Mouse (Mus musculus) R1 (cell line): ENCODE measurements around the gene Flnb.

Source experiments
- DNase-seq: peaks from one replicate; pipeline ENCODE4 v3.0.0-alpha.2; 2018; ENCODE audit warnings: low read depth, low spot score

Flnb gene

DNA sequence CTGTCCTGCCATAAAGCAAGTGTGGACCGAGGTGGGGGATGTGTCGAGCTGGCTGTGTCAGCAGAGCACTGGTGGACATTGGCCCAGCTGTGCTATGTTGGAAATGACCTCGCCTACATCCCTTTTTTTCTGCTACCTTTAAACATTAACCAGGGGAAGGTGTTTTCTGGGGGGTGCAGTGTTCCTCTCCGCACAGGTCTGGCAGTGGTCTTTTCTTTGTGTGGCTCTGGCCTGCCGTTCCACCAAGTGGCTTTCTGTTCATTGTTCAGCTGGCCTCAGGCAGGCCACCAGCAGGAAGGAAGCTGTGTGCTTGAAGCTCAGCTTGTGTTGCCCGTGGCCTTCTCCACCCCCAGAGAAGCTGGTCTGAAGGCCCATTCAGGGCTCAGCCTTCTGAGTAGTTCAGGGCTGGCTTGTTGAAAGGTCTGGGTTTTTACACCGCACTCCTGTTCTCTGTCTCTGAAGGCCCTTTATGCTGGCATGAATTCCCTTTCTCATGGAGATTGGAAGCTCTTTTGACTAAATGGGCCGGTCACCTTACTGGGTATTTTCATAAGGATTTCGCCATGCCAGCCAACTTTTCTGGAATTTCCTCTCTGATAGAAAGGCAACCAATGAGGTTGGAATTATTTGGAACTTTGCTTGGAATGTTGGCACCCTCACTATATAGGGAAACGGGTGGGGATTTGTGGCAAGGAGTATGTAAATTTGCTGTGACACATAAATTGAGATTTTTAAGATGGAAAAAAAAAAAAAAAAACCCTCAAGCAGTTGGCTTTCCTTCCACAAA lies 8.6 kb downstream of the Flnb start:
- no peak for DNase-seq

DNA sequence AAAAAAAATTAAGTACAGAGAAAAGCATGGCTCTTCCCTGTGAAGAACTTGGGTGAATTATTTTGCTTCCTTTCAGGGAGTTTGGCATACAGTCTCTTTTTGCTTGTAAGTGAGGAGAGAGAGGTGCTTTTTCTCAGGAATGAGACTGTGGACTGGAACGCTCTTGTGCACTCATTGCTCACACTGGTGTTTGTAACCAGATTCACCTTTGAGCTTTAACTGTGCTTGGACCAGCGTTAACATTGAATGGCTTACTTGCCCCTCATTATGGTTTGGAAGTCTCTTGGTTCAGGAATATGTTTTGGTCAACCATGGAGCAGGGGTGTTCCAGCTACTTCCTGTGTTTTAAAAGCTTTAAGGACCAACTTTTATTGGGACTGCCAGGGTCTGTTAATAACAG lies 11.4 kb downstream of the Flnb start:
- no peak for DNase-seq

DNA sequence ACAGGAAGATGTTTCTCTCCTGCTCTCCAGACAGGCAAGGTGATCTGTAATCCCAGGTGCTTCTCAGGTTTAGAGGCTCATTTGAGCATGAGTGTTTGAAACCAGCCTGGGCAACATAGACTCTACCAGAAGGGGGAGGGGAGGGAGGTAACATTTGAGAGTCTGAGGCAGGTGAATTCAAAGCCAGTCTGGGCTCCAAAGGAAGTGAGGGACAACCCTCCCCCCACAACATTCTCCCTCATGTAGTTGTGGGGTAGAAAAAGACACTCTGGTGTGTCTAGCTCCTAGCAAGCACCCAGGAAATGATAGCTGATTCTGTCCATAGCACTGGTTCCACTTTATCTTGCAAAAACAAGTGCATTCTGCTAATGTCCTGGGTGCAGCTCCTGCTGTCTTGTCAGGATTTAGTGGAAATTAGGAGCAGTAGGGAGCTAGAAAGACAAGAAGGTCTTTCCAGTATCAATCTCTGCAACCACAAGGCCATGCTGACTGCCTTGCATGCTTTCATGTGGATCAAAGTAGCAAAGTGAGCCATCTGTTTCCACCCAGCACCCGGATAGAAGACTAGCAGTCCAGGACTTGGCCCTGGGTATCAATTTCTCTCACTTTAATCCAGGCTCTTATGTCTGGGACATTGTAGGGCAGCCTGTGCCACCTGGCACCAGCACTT lies 14.1 kb downstream of the Flnb start:
- no peak for DNase-seq

DNA sequence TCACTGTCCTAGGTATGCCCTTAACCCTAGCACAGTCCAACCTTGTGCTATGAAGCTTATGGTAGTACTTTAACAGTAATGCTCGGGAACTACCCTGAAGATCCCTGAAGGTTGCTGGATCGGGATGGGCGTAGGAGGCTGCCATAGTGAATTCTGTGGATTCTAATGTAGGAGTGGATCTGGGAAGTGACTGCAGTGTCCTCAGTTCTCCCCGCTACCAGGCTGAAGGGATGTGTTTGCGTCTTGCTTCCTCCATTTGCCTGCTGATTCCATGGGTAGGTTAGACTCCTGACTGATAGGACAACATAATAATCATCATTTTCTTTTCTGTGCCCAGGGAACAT lies 14.7 kb downstream of the Flnb start:
- DNase-seq = no peak

DNA sequence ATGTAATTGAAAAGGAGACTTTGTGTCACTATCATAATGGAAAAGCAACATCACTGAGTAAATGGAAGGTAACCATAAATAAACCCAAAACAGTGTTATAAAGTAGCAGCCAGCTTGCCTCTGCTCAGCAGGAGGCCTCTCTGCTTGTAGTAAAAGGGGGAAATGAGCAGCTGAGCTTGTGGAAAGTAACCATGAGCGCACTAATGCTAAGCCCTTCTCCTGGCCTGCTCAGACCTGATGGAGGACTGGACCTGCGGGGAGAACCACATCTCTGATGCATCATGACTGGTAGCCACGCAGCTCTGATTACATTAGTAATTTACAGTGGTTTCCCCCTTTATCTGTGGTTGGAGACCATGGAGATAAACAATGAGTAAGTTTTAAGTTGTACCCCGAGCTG lies 15.7 kb downstream of the Flnb start:
- DNase-seq = no peak

DNA sequence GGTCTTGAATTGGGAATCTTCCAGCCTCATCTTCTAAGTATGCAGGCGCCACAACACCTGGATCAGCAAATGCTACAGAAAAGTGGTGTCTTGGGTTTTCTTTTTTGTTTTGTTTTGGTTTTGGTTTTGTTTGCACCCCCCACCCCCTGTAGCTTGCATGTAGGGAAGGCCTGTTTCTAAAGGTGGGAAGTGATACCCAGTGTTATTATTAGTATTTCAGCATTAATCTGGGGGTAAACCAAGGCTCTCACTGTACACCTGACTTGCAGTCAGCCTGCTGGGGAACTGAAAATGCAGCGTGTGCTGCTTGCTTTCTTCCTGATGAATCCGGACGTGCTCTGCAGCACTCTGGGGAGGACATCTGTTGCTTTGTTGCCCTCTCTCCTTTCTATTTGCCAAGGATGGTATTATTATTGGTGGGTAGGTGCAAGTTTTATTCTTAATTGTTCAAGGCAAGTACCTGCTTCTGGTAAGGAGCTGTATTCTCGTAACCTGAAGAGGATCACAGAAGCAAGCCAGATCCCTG lies 20.9 kb downstream of the Flnb start:
- DNase-seq = no peak

DNA sequence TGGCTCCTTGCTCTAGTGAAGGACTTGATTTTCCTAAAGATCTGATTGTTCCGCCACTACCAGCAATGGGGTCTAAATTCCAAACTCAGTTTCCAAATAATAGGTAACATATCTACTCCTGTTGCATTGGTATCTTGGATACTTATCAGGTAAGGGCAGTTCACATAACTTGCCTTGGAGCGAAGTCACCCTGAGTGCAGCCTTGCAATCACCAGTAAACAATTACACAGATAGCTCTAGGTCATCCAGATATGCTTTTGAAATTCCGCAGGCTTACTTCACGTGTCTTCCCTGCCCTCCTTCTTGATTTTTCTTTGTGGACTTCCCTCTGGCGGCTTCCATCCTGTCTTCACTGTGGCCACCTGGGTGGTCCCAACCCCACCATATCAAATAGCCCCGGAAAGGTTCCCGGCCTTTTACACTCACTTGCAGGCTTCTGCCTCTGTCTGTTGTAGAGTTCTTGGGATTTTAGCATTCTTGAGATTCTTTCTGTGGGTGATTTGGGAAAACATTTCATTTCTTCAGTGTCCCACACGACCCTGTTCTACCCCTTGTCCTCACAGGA lies 22.3 kb downstream of the Flnb start:
- peak; percentile 47 for DNase-seq

DNA sequence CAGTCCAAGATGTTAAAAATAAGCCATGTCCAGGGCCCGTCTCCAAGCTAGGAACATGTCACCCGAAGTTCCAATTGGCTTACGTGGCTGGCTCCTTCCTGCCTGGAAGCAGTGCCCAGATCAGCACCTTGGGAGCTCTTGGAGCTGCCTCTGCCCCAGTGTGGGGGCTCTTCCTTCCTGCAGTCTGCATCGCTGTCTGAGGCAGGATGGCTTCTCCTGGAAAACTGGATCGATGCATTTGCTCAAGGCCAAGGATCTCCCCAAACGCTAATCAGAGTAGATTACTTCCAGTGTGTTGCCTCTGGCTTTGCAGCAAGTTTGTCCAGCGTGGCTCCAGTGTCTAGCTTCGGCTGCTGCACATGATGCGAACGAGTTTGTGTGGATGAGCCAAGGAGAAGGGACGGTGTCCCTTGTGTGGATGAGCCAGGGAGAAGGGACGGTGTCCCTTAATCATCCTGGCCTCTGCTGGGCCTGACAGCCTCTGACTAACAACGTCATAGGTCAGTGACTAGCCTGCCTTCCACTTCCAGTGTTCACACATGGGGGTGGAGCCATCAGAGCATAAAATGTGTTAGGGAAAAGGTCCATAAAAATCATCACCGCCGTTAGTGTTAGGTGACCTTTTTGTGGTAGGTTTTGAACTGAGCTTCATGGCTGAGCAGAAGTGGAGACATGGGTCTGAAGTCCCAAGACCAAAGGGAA lies 25.0 kb downstream of the Flnb start:
- no peak for DNase-seq

DNA sequence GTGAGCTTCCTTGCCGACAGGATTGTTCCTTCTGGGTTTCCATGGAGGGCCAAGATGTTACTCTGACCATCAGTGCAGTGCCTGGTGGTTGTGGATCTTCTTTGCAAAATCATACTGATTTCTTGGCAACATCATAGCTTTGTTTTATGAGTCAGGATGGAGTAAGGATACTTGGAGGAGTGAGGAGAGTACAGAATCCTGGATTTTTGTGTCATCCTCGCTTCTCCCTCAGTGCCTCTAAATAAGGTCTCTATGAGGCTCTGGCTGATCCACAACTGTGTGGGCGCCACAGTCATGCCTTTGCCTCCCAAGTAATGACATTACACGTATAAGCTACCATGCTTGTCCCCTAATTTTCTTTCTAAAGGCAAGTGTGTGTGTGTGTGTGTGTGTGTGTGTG lies 28.9 kb downstream of the Flnb start:
- DNase-seq = no peak

DNA sequence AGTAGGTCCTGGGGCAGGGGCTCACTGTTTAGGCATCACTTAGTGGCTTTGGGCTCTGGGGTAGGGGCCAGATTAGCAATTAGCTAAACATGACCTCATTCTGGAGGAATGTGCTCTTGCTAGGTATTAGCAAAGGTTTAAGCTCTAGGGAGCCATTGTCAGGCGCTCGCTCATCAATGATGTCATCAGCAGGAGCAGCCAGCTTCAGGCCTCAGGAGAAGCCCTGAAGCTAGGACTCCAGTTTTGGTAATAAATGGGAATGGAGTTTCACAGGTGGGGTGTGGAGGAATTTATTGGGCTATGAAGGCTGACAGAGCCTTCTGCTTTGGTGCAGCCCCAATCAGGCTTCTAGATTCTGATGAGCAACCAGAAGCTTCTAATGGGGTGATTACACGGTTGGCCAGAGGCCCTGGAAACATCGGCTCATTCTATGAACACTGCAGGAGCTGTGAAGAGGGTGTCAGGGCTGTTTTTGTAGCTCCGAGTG lies 30.0 kb downstream of the Flnb start:
- peak; percentile 91 for DNase-seq

DNA sequence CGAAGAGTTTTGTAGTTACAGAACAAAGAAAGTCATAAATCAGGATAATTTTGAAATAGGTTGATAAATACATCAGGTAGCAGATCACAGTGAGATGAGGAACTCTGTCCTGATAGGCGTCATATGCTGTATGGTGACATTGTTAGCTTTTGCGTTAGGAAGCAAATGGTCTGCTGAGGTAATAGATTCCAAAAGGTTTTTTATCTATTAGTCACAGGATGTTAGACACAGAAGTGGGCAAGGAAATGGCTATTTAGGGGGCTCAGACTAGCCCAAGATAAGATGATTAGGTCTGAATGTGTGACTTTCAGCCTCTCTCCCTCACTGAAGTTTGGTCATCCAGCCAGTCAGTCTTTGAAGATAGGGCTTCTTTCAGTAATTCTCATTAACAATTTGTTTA lies 33.2 kb downstream of the Flnb start:
- DNase-seq = no peak

DNA sequence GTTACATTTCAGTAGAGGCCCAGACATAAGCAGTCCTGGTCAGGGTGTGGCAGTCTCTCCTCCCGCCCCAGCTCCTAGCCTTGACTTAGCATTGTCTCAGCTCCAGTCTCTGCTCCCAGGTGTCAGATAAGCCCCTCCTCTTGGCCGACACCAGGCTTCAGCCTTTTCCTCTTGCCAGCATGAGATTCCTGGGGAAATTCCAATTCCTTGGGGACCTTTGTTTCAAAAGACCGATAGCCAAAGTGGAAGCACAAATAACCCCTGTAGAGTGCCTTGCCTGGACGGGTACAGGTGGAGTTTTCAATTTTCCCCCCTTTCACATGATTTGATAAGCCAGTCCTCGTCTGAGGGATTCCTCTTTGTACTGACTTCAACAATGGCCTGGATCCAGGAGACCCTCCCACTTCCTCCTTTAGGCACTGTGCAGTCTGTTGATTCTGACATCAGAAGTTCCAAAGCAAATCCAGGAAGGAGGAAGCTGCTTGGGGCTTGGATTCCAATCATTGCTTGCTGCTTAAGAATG lies 33.8 kb downstream of the Flnb start:
- peak; percentile 100 for DNase-seq

DNA sequence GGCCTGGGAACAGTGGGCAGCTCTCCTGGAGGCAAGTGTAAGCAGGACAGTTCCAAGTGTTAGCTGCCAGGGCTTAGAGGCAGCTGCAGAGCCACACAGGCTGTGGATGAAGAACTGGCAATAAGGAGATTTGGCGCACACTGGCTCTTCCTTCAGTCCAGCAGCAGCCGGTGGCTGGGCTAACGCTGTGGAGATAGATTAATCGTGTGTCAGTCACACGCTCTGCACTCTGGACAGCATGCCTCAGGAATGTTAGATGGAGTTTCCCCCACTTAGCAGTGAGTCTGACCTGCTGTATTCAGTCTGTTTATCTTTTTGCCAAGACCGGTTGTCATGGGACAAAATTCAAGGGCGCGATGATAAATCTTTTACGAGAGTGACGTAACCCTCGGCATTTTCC lies 35.9 kb downstream of the Flnb start:
- DNase-seq = no peak

DNA sequence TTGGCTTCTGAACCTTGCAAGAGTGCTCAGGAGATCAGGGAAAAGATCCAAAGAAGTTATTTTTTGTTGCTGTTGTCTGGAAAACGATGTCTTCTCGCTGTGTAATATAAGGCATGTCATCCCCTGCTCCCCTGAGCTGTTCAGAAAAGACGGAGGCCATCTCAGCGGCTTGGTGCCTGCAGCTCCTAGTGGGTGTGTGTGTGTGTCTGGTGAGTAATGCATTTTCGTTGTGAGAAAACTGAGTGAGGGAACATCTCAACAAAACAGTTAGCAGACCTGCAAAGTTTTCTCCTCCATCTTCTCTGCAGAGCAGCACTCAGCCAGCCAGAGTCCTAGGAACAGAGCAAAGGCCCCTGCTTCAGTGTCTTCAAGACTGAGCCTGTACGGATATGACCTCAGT lies 36.6 kb downstream of the Flnb start:
- DNase-seq = no peak

DNA sequence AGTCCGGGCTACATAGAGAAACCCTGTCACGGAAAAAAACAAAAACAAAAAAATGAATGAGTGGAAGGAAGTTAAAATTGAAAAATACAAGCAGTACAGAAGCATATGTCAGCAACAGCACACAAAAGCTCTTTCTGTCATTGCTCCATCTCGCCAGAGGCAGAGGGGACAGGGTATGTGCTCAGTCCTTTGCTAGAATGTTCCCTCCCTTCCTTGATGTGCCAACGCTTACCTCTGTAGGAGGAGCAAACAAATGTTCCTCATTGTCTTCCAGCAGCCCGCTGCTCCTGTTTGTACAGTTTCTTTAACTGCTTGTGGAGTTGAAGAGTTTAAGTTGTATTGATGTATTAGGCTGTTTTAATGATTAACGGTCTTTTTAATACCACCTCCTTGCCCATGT lies 37.3 kb downstream of the Flnb start:
- peak; percentile 31 for DNase-seq

DNA sequence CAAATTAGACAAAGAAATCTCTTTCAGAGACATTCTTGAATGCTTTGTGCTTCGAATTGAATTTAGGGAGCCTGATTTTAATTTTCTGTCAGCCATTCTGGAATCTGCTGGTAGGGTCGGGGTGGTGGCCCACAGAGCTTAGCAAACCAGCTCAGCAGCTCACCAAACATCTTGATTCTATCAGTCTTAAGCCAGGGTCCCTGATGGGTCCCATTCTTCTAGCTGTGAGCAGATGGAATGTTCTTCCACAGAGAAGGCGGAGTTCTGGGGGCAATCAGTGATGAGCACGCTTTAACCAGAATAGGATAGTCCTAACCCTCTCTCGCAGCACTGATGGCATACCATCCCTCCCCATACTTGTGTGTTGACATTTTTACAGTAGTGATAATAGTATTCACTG lies 37.7 kb downstream of the Flnb start:
- DNase-seq = peak; percentile 33

DNA sequence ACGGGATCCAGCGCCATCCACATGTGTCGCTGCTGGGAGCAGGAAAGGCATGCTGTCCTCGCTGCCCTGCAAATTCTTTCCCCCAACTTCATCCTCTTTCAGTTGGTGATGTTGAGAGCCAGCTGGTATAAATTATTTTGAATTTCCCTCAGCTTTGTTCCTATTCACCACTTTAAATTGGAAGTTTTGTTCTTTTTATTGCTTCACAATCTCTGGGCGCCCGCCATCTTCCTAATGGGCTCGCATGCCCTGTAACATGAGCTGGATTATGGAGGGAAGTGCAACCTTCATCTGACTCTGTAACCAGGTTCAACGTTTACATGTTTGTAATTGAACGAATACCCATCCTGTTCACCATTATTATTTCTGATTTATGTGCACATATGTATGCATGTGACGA lies 38.6 kb downstream of the Flnb start:
- DNase-seq = no peak

DNA sequence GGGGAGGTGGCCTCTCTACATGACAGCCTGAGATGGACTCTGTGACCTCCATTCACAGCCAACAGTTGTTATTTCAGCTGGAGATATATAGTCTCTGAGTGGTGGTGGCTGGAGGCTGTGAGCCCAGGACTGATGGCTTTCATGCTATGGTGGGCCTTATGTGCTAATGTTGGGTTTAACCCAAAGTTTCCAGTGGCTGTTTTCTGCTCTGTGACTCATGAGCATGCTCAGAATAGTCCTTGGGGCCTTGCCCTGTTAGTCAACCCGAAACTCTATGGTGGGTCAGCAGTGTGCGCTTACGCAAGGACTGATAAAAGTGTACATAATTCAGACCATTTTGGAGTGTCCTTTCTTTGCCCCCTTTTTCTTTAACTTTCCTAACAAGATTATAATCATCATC lies 40.1 kb downstream of the Flnb start:
- DNase-seq = no peak

DNA sequence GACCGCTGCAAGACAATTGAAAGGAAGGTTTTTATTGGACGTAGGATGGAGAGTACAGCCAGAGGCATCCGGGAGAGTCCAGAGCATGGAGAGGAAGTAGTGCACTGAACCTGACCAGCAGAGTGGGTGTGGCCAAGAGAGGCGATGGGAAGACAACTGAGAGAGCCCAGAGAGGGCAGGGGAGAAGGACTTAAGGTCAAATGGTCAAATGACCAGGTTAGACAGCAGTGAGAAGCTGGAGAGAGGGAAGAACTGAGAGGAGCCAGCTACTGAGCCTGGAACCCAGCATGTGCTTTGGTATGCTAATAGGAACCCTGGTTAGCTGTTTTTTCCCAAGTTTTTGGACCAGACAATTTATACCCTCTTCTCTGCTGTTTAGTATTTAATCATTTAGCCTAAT lies 40.7 kb downstream of the Flnb start:
- peak; percentile 53 for DNase-seq

DNA sequence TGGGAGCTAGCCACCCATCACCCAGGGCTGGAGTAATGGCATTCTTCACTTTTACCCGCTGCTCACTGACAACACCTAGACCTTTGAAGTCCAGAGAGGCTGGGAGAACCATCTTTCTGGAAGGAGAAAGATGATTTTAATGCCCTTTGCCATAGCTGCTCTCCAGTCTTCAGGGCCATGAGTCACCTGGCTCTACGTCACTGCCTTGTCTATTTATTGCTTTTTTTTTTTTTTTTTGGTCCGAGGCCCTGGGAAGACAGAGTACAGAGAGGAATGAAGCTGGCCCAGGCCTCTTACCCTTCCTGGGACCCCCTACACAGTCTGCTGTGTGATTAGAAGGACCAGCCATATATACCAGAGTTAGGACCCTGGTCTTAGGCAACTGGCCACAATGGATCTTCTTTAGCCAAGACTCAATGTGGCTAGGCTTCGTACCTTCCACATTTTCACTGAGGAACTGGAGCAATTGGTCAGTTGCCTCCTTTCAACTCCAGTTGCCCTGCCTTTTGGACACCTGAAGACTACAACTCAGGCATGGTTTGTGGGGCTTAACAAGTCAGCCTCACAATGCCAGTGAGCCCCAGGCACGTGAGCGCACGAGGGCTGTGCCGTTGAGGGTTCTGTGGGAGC lies 42.9 kb downstream of the Flnb start:
- DNase-seq = no peak

DNA sequence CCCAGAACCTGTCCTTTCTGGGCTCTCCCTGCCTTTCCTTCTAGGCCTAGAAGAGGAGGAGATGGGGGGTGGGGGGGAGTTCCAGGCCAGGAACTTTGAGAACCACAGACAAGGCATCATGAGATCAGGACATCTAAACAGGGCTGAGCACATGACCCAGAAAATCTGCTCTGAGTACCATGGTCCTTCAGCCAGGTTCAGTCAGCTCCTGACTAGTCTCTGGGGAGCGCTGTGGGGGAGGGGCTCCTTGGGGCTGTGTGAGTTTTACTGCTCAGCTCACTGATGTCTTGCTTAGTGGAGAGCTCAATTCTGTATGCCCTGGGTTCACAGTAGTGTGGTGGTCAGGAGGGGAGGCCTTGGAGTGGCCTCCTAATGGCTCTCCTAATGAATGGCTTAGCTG lies 43.5 kb downstream of the Flnb start:
- DNase-seq = no peak

DNA sequence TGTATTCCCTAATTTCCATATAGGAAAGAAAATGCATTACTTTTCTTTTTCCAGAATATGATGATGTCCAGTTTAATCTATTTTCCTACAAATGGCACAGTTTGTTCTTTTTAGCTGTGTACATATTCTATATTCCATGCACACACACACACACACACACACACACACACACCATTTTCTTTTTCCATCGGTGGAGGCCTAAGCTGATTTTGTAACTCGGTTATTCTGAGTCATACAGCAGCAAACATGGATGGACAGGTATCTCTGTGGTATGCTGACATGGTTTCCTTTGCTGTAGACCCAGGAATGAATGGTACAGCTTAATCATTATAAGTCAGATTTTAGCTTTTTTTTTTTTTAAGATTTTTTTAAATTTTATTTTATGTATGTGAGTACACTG lies 44.5 kb downstream of the Flnb start:
- no peak for DNase-seq
